ENCODE assay signal across 18 mouse cellular contexts in the genomic region with DNA sequence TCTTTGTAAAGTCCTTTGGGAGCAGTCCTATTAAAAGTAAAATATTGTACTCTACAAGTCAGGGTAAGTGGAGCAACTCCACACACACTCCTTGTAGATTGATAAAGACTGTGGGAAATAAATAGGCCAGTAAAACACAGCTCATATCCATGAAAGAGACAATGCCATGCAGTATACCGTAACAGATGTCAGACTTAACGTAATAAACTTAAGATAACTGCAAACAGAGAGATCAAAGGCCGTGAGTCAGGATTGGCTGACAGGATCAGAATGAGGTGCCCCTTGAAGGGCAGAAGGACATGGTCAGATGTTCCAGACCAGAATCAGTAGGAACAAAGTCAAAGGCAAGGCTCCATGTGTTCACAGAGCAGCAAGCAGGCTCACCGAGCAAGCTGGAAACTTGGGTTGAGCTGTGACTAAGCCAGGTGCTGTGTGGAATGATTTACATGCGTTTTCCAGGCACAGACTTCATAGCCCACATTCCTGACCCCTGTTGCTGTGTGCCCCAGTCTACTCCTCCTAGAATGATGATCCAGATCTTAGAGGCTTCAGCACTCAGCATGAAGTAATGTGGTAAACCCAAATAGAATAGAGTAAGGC.
DNase-seq lines count a peak whose midpoint lies in the region; ATAC-seq and TF ChIP-seq lines count a peak whose summit lies in the region.
"Had no signal": no experiment of that assay in that cellular context is flagged by ENCODE, and none has a peak within 500 bp of the region (broad histone marks: within the 10 kb centered on the region; RNA-seq: fewer than 3 reads in every experiment).

No protein-coding gene starts in this region.

- no peak for TF ChIP-seq POLR2A in liver, adult 2 months (IDR thresholded peaks at IDR 0.05; ENCODE audit: extremely low read depth, insufficient read depth, low read length)

- H3K27ac ChIP-seq in heart, embryonic 10.5 days: peak overlapping the region; percentile 44; the same call in 1 of the 2 replicates
- H3K27ac ChIP-seq in liver, adult 2 months (replicated peaks; ENCODE audit: insufficient read depth, low read depth, low read length): no peak overlapping the region
- peak overlapping the region; percentile 80 for H3K27ac ChIP-seq in intestine, embryonic 16.5 days (ENCODE audit: low read length)
- H3K27ac ChIP-seq: hindbrain, postnatal 0 days; liver, embryonic 14.5 days; stomach, embryonic 15.5 days had no signal

- H3K4me1 ChIP-seq in heart, embryonic 10.5 days: peaks cover 27% of the 10 kb centered on the region
- no peaks in the 10 kb centered on the region for H3K4me1 ChIP-seq in liver, adult 2 months (ENCODE audit: control insufficient read depth, insufficient read depth, low read length)
- peaks cover 8% of the 10 kb centered on the region; the same call in 1 of the 2 replicates for H3K4me1 ChIP-seq in intestine, embryonic 16.5 days (ENCODE audit: control insufficient read depth, insufficient read depth, low read length)

- H3K27me3 ChIP-seq in heart, embryonic 10.5 days (ENCODE audit: insufficient read depth, poor library complexity, severe bottlenecking): no peaks in the 10 kb centered on the region
- no peaks in the 10 kb centered on the region for H3K27me3 ChIP-seq in liver, adult 2 months (ENCODE audit: control insufficient read depth, insufficient read depth, low read length)
- no peaks in the 10 kb centered on the region for H3K27me3 ChIP-seq in intestine, embryonic 16.5 days (replicated peaks; ENCODE audit: control insufficient read depth, insufficient read depth, low read length)
- H3K27me3 ChIP-seq: megakaryocyte, embryonic 14.5 days; stomach, embryonic 15.5 days had no signal

- H3K4me2 ChIP-seq in intestine, embryonic 16.5 days (ENCODE audit: low read depth, low read length): no peak overlapping the region
- H3K4me2 ChIP-seq: stomach, embryonic 15.5 days had no signal

- peak; percentile 91 for ATAC-seq in intestine, embryonic 16.5 days
- no peak for ATAC-seq in erythroblast, adult 5-6 weeks (replicated peaks; ENCODE audit: low FRiP score, poor library complexity, severe bottlenecking)
- ATAC-seq: forebrain, postnatal 0 days; hindbrain, postnatal 0 days; lung, postnatal 0 days had no signal

- peaks cover 5% of the 10 kb centered on the region; the same call in 1 of the 2 replicates for H3K36me3 ChIP-seq in heart, embryonic 10.5 days
- H3K36me3 ChIP-seq in liver, adult 2 months (ENCODE audit: control insufficient read depth, insufficient read depth, low read length): no peaks in the 10 kb centered on the region
- no peaks in the 10 kb centered on the region for H3K36me3 ChIP-seq in intestine, embryonic 16.5 days (ENCODE audit: control insufficient read depth, insufficient read depth, low read length)
- H3K36me3 ChIP-seq: stomach, embryonic 15.5 days had no signal

- WGBS in heart, embryonic 10.5 days: 39% methylated on average over 5 of the region's 5 CpGs
- 74% methylated on average over 5 of the region's 5 CpGs for WGBS in liver, adult 2 months
- 38% methylated on average over 5 of the region's 5 CpGs for WGBS in intestine, embryonic 16.5 days

- DNase-seq in heart, embryonic 10.5 days (ENCODE audit: low spot score): peak; percentile 73
- no peak for DNase-seq in heart, adult 9 months (ENCODE audit: low spot score in 2 of 2)
- DNase-seq in liver, adult 2 months (ENCODE audit: extremely low read depth, low read depth, low spot score): peak; percentile 38
- no peak for DNase-seq in liver
- no peak for DNase-seq in spleen, postnatal 36 days (ENCODE audit: low spot score in 2 of 2)
- no peak for DNase-seq in layer of hippocampus, postnatal 14 days (ENCODE audit: low spot score in 2 of 2)
- DNase-seq: cerebellum, adult 18-20 months; forebrain, postnatal 0 days; kidney, postnatal 10 days; retina, postnatal 1 day had no signal

- H3K79me2 ChIP-seq in liver, adult 2 months (ENCODE audit: control insufficient read depth, insufficient read depth, low read length): no peaks in the 10 kb centered on the region

- no peak overlapping the region for H3K9ac ChIP-seq in liver, adult 2 months (ENCODE audit: low read depth, low read length)
- no peak overlapping the region for H3K9ac ChIP-seq in intestine, embryonic 16.5 days (ENCODE audit: low read depth, low read length)
- H3K9ac ChIP-seq: forebrain, postnatal 0 days; liver, embryonic 14.5 days; stomach, embryonic 15.5 days had no signal

- no peak overlapping the region for H3K4me3 ChIP-seq in heart, embryonic 10.5 days
- no peak overlapping the region for H3K4me3 ChIP-seq in liver, adult 2 months (ENCODE audit: insufficient read depth, low read depth, low read length)
- no peak overlapping the region for H3K4me3 ChIP-seq in intestine, embryonic 16.5 days (ENCODE audit: low read length)
- H3K4me3 ChIP-seq: erythroblast, embryonic 14.5 days; megakaryocyte, embryonic 14.5 days; stomach, embryonic 15.5 days had no signal

- no peaks in the 10 kb centered on the region for H3K9me3 ChIP-seq in heart, embryonic 10.5 days
- no peaks in the 10 kb centered on the region for H3K9me3 ChIP-seq in intestine, embryonic 16.5 days (ENCODE audit: control insufficient read depth, low read length)
- H3K9me3 ChIP-seq: megakaryocyte, embryonic 14.5 days; stomach, embryonic 15.5 days had no signal

- no peak for TF ChIP-seq CTCF in liver, adult 2 months (IDR thresholded peaks at IDR 0.05; ENCODE audit: low read depth, low read length)

Comparison
In these comparisons a context has a peak if more than half of its experiments do, and no peak if none do; other contexts are left out.
1. DNase-seq: peak in heart, embryonic 10.5 days (single experiment) and liver, adult 2 months (single experiment); none in heart, adult 9 months (0 of 2), liver (single experiment), spleen, postnatal 36 days (0 of 2) and layer of hippocampus, postnatal 14 days (0 of 2).